Mouse (Mus musculus) heart, adult 8-10 months (tissue): Measurements from ENCODE around the gene Mgll. TPM values are rescaled to one million over a fixed set of nuclear protein-coding genes. Genes with fewer than 3 reads are reported as not detected.

Experiments
- DNase-seq: peaks from one replicate; pipeline ENCODE4 v3.0.0; 2022; ENCODE audit warnings: low spot score
- total RNA-seq, 4 experiments: library from RNA; stranded (reverse); gene quantifications; 2 replicates each; pipeline ENCODE4 v1.2.4; 2022

Mgll gene
- total RNA-seq, 4 experiments from 2014 or later: 74.8 to 134 (median 102) TPM

DNA sequence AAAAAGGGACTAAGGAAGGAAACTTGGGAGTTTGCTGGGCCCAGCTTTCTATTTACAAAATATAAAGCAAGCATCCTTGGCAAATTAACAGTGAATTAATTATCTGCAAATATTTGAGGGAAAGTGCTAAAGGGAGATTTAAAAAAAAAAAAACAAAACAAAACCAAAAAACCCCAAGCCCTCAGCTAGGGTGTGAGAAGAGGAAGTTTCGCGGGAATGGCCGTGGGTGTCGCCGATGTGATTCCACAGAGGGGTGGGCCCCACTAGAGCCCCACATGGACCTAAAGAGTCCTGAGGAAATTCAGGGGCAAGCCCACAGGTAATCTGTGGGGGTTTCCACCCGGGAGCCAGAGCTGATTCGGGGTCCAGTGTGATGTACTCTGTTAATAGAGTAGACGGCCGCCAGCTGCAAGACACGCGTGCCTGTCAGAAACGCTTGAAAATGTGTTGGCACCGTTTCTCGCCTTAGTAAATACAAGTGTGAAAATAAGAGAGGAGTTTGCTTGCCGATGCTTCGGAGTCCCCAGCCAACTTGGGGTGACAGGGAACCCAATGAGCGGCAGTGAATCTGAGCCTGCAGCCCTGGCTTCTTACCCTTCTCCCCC, 46.2 kb downstream of the Mgll start:
- no peak for DNase-seq

- DNase-seq: no peak
Observed at GRCm38 (mm10) chr6:88770981-88771380, 46.8 kb downstream of the Mgll start.

DNA sequence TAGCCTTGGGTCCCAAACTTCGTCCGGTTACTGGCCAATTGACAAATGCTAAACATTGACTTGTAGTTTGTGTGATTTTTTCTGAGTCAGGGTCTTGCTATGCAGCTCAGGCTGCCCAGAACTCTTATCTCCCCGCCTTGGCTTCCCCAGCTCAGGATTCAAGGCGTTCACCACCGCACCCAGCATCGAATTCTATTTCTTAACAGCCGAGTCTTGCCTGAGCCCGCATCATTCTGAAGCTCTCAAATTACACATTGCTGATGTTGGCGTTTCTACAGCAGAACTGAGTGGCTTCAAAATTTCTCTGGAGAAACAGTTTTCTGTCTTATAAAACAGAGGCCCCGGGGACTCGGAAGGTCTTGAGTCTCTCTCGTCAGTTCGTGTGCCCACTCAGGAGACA, 47.8 kb downstream of the Mgll start:
- DNase-seq: no peak

- DNase-seq: no peak
Observed at GRCm38 (mm10) chr6:88774055-88774454, 49.8 kb downstream of the Mgll start.

DNA sequence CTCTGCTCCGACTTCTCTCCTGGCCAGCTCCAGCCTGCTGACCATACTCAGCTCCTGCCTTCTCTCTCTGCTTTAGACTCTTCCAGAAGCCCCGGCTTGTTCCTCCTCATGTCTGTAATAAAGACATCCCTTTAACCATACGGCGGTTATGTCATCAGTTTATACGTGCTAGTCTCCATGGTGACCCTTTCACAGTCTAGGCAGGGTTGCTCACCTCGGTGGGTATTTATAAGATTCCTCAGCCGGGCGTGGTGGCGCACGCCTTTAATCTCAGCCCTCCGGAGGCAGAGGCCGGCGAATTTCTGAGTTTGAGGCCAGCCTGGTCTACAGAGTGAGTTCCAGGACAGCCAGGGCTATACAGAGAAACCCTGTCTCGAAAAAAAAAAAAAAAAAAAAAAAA, 51.1 kb downstream of the Mgll start:
- DNase-seq: no peak

- peak; percentile 65 for DNase-seq
Observed at GRCm38 (mm10) chr6:88776336-88776923, 52.2 kb downstream of the Mgll start.

GRCm38 (mm10) chr6:88776964-88777363, 52.8 kb downstream of the Mgll start:
- DNase-seq: no peak

- no peak for DNase-seq
Observed at GRCm38 (mm10) chr6:88778047-88778688, 54.0 kb downstream of the Mgll start.

GRCm38 (mm10) chr6:88779755-88780154, 55.5 kb downstream of the Mgll start:
- DNase-seq: no peak

GRCm38 (mm10) chr6:88781919-88782318, 57.7 kb downstream of the Mgll start:
- DNase-seq: no peak

DNA sequence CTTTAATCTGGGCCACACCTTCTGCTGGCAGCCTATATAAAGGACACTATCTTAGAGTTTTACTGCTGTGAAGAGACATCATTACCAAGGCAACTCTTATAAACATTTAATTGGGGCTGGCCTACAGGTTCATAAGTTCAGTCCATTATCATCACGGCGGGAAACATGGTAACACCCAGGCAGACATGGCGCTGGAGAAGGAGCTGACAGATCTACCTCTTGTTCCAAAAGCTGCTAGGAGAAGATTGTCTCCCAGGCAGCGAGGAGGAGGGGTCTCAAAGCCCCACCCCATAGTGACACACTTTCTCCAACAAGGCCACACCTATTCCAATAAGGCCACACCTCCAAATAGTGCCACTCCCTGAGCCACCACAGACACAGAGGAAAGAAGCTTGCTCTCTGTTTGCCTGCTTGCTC, 58.8 kb downstream of the Mgll start:
- DNase-seq: no peak

- peak; percentile 75 for DNase-seq
Observed at GRCm38 (mm10) chr6:88784691-88785173, 60.5 kb downstream of the Mgll start.

GRCm38 (mm10) chr6:88785331-88785730, 61.1 kb downstream of the Mgll start:
- DNase-seq: peak; percentile 64

- no peak for DNase-seq
Observed at GRCm38 (mm10) chr6:88785781-88786542, 61.8 kb downstream of the Mgll start.

- DNase-seq: peak; percentile 71
Observed at GRCm38 (mm10) chr6:88786732-88787445, 62.7 kb downstream of the Mgll start.

- DNase-seq: no peak
Observed at GRCm38 (mm10) chr6:88787496-88787895, 63.3 kb downstream of the Mgll start.

GRCm38 (mm10) chr6:88788219-88788618, 64.0 kb downstream of the Mgll start:
- DNase-seq: no peak

GRCm38 (mm10) chr6:88791299-88791698, 67.1 kb downstream of the Mgll start:
- no peak for DNase-seq

- peak; percentile 73 for DNase-seq
Observed at GRCm38 (mm10) chr6:88792147-88792691, 68.0 kb downstream of the Mgll start.

DNA sequence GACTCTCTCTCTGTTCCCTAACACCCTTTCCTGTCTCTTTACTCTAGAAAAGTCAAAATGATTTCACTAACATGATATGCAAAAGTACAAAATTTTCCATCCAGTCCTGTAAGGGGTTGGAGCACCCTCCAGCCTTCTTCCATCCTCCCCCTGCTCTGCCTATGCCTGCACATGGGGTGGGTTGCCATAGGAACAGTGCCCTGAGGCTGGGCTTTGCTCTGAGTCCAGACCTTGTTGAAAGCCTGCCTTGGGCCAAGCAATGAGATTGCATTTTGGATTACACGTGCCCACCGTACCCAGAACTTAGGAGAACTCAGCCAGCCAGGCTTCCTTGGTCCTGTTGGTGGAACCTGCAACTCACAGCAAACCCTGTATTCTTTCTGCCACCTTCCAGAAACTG, 69.0 kb downstream of the Mgll start:
- no peak for DNase-seq

DNA sequence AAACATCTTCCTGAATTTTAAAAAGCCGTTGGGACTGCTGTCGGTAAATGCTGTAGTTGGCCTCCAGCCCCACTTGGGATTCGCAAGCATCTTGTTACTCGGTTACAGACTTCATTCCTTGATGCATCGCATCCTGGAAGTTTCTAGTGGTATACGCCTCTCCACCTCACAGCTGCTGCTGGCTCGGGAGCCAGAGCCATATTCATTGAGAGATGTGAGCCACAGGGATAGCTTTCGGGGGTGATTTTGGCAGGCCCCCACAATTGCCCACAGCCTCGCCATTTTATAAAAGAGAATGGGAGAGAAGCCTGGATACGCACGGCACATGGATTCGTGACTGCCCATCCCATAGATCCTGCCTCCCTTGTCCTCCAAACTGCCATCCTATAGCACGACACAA, 69.7 kb downstream of the Mgll start:
- DNase-seq: no peak
